Mouse (Mus musculus): ENCODE data around the gene Immp2l. TPM values are rescaled to one million over a fixed set of nuclear protein-coding genes. Genes with fewer than 3 reads are reported as not detected.

Gene Immp2l
- polyA plus RNA-seq, 1 experiment: 9.6 TPM

GRCm38 (mm10) chr12:41119657-41120056 lies 95.8 kb downstream of the Immp2l start:
- no peaks in the 10 kb centered on the region for H3K27me3 ChIP-seq (ENCODE audit: control insufficient read depth, insufficient read depth, insufficient read length)
- TF ChIP-seq USF1 (IDR thresholded peaks at IDR 0.05; ENCODE audit: low read depth) (no peak), CEBPB (IDR thresholded peaks at IDR 0.05; ENCODE audit: insufficient read depth, poor library complexity, severe bottlenecking) (no peak), REST (IDR thresholded peaks at IDR 0.05; ENCODE audit: insufficient read depth, insufficient read length) (no peak)
- H3K79me2 ChIP-seq (ENCODE audit: control insufficient read depth, insufficient read depth): no peaks in the 10 kb centered on the region
- H3ac ChIP-seq (ENCODE audit: control insufficient read depth, insufficient read length): no peak overlapping the region
- no peaks in the 10 kb centered on the region for H3K36me3 ChIP-seq (ENCODE audit: control insufficient read depth, insufficient read depth)
- H3K4me3 ChIP-seq: no peak overlapping the region
- H3K4me2 ChIP-seq (ENCODE audit: low read depth): no peak overlapping the region

DNA sequence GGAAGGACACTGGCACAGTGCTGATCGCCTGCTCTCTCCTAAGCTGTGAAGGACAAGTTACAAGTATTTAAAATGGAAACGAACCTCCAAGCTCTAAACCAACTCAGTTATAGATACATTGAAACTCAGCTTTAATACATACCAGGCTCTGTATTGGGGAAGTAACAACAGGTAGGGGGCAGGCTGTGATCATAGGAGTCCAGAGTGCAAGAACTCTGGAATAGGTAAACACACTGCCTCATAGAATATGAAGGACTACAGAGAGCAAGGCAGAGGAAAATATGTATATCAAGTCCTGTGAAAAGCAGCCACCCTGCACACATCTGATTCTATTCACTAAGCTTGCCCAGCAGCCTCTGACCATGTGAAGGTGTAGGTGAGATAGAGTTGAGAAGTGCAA lies 99.3 kb downstream of the Immp2l start:
- Histone ChIP-seq H3K4me2 (ENCODE audit: low read depth) (no peak overlapping the region), H3K4me3 (no peak overlapping the region), H3K36me3 (ENCODE audit: control insufficient read depth, insufficient read depth) (no peaks in the 10 kb centered on the region), H3K79me2 (ENCODE audit: control insufficient read depth, insufficient read depth) (no peaks in the 10 kb centered on the region), H3ac (ENCODE audit: control insufficient read depth, insufficient read length) (no peak overlapping the region), H3K27me3 (ENCODE audit: control insufficient read depth, insufficient read depth, insufficient read length) (no peaks in the 10 kb centered on the region)
- no peak for TF ChIP-seq MAX (IDR thresholded peaks at IDR 0.05; ENCODE audit: low read depth)
- TF ChIP-seq POLR2AphosphoS2 (IDR thresholded peaks at IDR 0.05; ENCODE audit: insufficient read length, low read depth): no peak
- TF ChIP-seq REST (IDR thresholded peaks at IDR 0.05; ENCODE audit: insufficient read depth, insufficient read length): no peak
- TF ChIP-seq MYOG (IDR thresholded peaks at IDR 0.05; ENCODE audit: control insufficient read depth in 1 of 3, insufficient read depth in 1 of 3, insufficient read length in 2 of 3, low read depth in 2 of 3): no peak
- TF ChIP-seq SRF (IDR thresholded peaks at IDR 0.05; ENCODE audit: control insufficient read depth, insufficient read length, low read depth): no peak
- TF ChIP-seq E2F4 (IDR thresholded peaks at IDR 0.05; ENCODE audit: insufficient read depth): no peak
- no peak for TF ChIP-seq USF1 (IDR thresholded peaks at IDR 0.05; ENCODE audit: low read depth)
- no peak for TF ChIP-seq CEBPB (IDR thresholded peaks at IDR 0.05; ENCODE audit: insufficient read depth, poor library complexity, severe bottlenecking)
- TF ChIP-seq TCF3 (IDR thresholded peaks at IDR 0.05; ENCODE audit: insufficient read length, low read depth): no peak
- no peak for TF ChIP-seq MYOD1 (IDR thresholded peaks at IDR 0.05; ENCODE audit: control insufficient read depth in 1 of 3, insufficient read length in 2 of 3, low read depth in 2 of 3)
- TF ChIP-seq TCF12 (IDR thresholded peaks at IDR 0.05; ENCODE audit: insufficient read depth, poor library complexity, severe bottlenecking): no peak
- TF ChIP-seq POLR2A (IDR thresholded peaks at IDR 0.05; ENCODE audit: insufficient read length, low read depth): no peak

- no peak overlapping the region for H3K4me3 ChIP-seq
- H3K79me2 ChIP-seq (ENCODE audit: control insufficient read depth, insufficient read depth): no peaks in the 10 kb centered on the region
- no peaks in the 10 kb centered on the region for H3K36me3 ChIP-seq (ENCODE audit: control insufficient read depth, insufficient read depth)
- H3K27me3 ChIP-seq (ENCODE audit: control insufficient read depth, insufficient read depth, insufficient read length): no peaks in the 10 kb centered on the region
- no peak overlapping the region for H3ac ChIP-seq (ENCODE audit: control insufficient read depth, insufficient read length)
- TF ChIP-seq MYOD1 (IDR thresholded peaks at IDR 0.05; ENCODE audit: control insufficient read depth in 1 of 3, insufficient read length in 2 of 3, low read depth in 2 of 3) (no peak), MAX (IDR thresholded peaks at IDR 0.05; ENCODE audit: low read depth) (no peak), POLR2A (IDR thresholded peaks at IDR 0.05; ENCODE audit: insufficient read length, low read depth) (no peak)
- no peak overlapping the region for H3K4me2 ChIP-seq (ENCODE audit: low read depth)
These were observed 111.0 kb downstream of the Immp2l start for GRCm38 (mm10) chr12:41134885-41135284.

DNA sequence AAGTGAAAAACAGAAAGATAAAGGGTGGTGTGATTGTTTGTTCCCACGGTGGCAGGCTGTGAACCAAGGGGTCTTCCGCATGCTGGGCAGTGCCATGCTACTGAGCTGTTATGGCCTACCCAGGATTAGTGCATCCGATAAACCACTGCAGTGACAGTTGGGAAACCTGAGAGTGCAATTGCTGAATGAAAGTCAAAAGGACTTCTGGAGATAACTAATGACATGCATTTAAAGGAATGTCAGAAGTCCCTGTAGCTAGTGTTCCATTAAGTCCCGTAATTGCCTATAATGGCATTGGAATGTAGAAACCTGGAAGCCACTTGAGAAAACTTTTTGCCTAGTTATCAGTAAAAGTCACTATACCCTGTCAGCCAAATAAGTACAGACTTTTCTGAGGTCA lies 135.7 kb downstream of the Immp2l start:
- H3K4me2 ChIP-seq (ENCODE audit: low read depth): no peak overlapping the region
- H3K79me2 ChIP-seq (ENCODE audit: control insufficient read depth, insufficient read depth): no peaks in the 10 kb centered on the region

DNA sequence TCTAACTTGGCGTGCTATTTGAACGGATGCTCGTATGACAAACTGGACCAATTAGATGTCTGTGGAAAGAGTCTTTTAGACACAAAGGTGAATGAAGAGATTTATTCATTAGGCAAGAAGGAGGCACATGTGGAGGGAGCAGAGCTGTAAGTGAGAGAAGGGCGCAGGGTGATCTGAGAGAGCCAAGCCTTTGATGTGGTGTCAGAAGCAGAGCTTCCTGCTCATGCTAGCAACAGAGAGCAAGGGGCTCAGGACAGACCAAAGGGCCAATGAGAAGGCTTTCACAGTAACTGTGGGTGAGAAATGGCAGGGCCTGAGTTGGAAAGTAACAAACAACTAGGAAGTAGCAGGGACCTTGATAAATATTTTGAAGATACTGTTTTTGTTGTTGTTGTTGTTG lies 143.9 kb downstream of the Immp2l start:
- Histone ChIP-seq H3K27me3 (ENCODE audit: control insufficient read depth, insufficient read depth, insufficient read length) (no peaks in the 10 kb centered on the region), H3K4me3 (no peak overlapping the region), H3K4me2 (ENCODE audit: low read depth) (no peak overlapping the region), H3K36me3 (ENCODE audit: control insufficient read depth, insufficient read depth) (no peaks in the 10 kb centered on the region), H3ac (ENCODE audit: control insufficient read depth, insufficient read length) (no peak overlapping the region), H3K79me2 (ENCODE audit: control insufficient read depth, insufficient read depth) (no peaks in the 10 kb centered on the region)
- TF ChIP-seq POLR2AphosphoS2 (IDR thresholded peaks at IDR 0.05; ENCODE audit: insufficient read length, low read depth): no peak
- no peak for TF ChIP-seq TCF12 (IDR thresholded peaks at IDR 0.05; ENCODE audit: insufficient read depth, poor library complexity, severe bottlenecking)
- no peak for TF ChIP-seq REST (IDR thresholded peaks at IDR 0.05; ENCODE audit: insufficient read depth, insufficient read length)
- TF ChIP-seq USF1 (IDR thresholded peaks at IDR 0.05; ENCODE audit: low read depth): no peak
- no peak for TF ChIP-seq CEBPB (IDR thresholded peaks at IDR 0.05; ENCODE audit: insufficient read depth, poor library complexity, severe bottlenecking)
- no peak for TF ChIP-seq E2F4 (IDR thresholded peaks at IDR 0.05; ENCODE audit: insufficient read depth)
- no peak for TF ChIP-seq MAX (IDR thresholded peaks at IDR 0.05; ENCODE audit: low read depth)
- TF ChIP-seq MYOG (IDR thresholded peaks at IDR 0.05; ENCODE audit: control insufficient read depth in 1 of 3, insufficient read depth in 1 of 3, insufficient read length in 2 of 3, low read depth in 2 of 3): no peak
- TF ChIP-seq POLR2A (IDR thresholded peaks at IDR 0.05; ENCODE audit: insufficient read length, low read depth): no peak
- no peak for TF ChIP-seq SRF (IDR thresholded peaks at IDR 0.05; ENCODE audit: control insufficient read depth, insufficient read length, low read depth)
- no peak for TF ChIP-seq TCF3 (IDR thresholded peaks at IDR 0.05; ENCODE audit: insufficient read length, low read depth)
- no peak for TF ChIP-seq MYOD1 (IDR thresholded peaks at IDR 0.05; ENCODE audit: control insufficient read depth in 1 of 3, insufficient read length in 2 of 3, low read depth in 2 of 3)

More for the DNA sequence above, 135.7 kb downstream of the Immp2l start:
- Histone ChIP-seq H3ac (ENCODE audit: control insufficient read depth, insufficient read length) (no peak overlapping the region), H3K27me3 (ENCODE audit: control insufficient read depth, insufficient read depth, insufficient read length) (no peaks in the 10 kb centered on the region), H3K36me3 (ENCODE audit: control insufficient read depth, insufficient read depth) (no peaks in the 10 kb centered on the region), H3K4me3 (no peak overlapping the region)
- TF ChIP-seq TCF12 (IDR thresholded peaks at IDR 0.05; ENCODE audit: insufficient read depth, poor library complexity, severe bottlenecking) (no peak), MAX (IDR thresholded peaks at IDR 0.05; ENCODE audit: low read depth) (no peak), MYOD1 (IDR thresholded peaks at IDR 0.05; ENCODE audit: control insufficient read depth in 1 of 3, insufficient read length in 2 of 3, low read depth in 2 of 3) (no peak), CEBPB (IDR thresholded peaks at IDR 0.05; ENCODE audit: insufficient read depth, poor library complexity, severe bottlenecking) (no peak), MYOG (IDR thresholded peaks at IDR 0.05; ENCODE audit: control insufficient read depth in 1 of 3, insufficient read depth in 1 of 3, insufficient read length in 2 of 3, low read depth in 2 of 3) (no peak), TCF3 (IDR thresholded peaks at IDR 0.05; ENCODE audit: insufficient read length, low read depth) (no peak), E2F4 (IDR thresholded peaks at IDR 0.05; ENCODE audit: insufficient read depth) (no peak), POLR2A (IDR thresholded peaks at IDR 0.05; ENCODE audit: insufficient read length, low read depth) (no peak), SRF (IDR thresholded peaks at IDR 0.05; ENCODE audit: control insufficient read depth, insufficient read length, low read depth) (no peak), REST (IDR thresholded peaks at IDR 0.05; ENCODE audit: insufficient read depth, insufficient read length) (no peak), POLR2AphosphoS2 (IDR thresholded peaks at IDR 0.05; ENCODE audit: insufficient read length, low read depth) (no peak)

Data from myocyte (in vitro differentiated cells).